Mouse (Mus musculus) limb, embryonic 15.5 days (tissue): Measurements from ENCODE around the gene Nceh1. TPM values are rescaled to one million over a fixed set of nuclear protein-coding genes. Genes with fewer than 3 reads are reported as not detected.
A peak's percentile ranks its signal among the peaks of the same experiment; 100 is the strongest.
"Not testable (repeated sequence)": the region's sequence is repeated elsewhere in the genome, so short reads cannot be mapped to it uniquely, and the experiment has no call there.

Experiments used
- ATAC-seq: fragments of 200-750 bp; cut with Nextera tagmentation; 2 replicates; pipeline ENCODE4 v1.8.0; 2017; ENCODE audit warnings: low read depth, moderate TSS enrichment; ENCODE audit not compliant: insufficient number of reproducible peaks, low FRiP score, low TSS enrichment
- H3K27ac ChIP-seq: fragments of 300-500 bp; sonication (generic); 2 replicates; pipeline ENCODE4 v1.5.1; 2015; ENCODE audit warnings: moderate library complexity, mild to moderate bottlenecking, inconsistent platforms
- H3K27me3 ChIP-seq: fragments of 300-500 bp; sonication (generic); 2 replicates; pipeline ENCODE4 v1.6.1; 2015; ENCODE audit warnings: inconsistent platforms
- H3K36me3 ChIP-seq: fragments of 300-500 bp; sonication (generic); 2 replicates; pipeline ENCODE4 v1.6.1; 2015; ENCODE audit warnings: inconsistent platforms
- H3K4me1 ChIP-seq: fragments of 300-500 bp; sonication (generic); 2 replicates; pipeline ENCODE4 v1.6.1; 2015; ENCODE audit warnings: inconsistent platforms
- H3K4me2 ChIP-seq: fragments of 300-500 bp; sonication (generic); 2 replicates; pipeline ENCODE4 v1.6.1; 2015; ENCODE audit warnings: mild to moderate bottlenecking, inconsistent platforms
- H3K4me3 ChIP-seq: fragments of 300-500 bp; sonication (generic); 2 replicates; pipeline ENCODE4 v1.5.1; 2015; ENCODE audit warnings: mild to moderate bottlenecking, inconsistent platforms
- H3K9ac ChIP-seq: fragments of 300-500 bp; sonication (generic); 2 replicates; pipeline ENCODE4 v1.6.1; 2015; ENCODE audit warnings: inconsistent platforms
- H3K9me3 ChIP-seq: fragments of 300-500 bp; sonication (generic); 2 replicates; pipeline ENCODE4 v1.6.1; 2016; ENCODE audit warnings: inconsistent platforms
- WGBS: fragments of 180-500 bp; shearing (Covaris S2); methylation state at CpG from one replicate; pipeline ENCODE4 v1.1.7; 2015; 5-methylcytosine and 5-hydroxymethylcytosine counted together
- polyA plus RNA-seq: library from polyadenylated mRNA; unstranded; fragments of >200 nt; fragmentation: Nextera tagmentation; extraction: Ambion mirVana; gene quantifications from 2 replicates; pipeline ENCODE4 v1.2.1, GENCODE M21; 2015

Nceh1 gene
- polyA plus RNA-seq, 1 experiment from 2014 or later, result 3.6 TPM

- no peak for ATAC-seq
- Histone ChIP-seq H3K36me3 (no peaks in the 10 kb centered on the region), H3K9ac (no peak overlapping the region), H3K4me1 (peaks cover 5% of the 10 kb centered on the region; the same call in 1 of the 2 replicates), H3K9me3 (no peaks in the 10 kb centered on the region), H3K4me2 (no peak overlapping the region), H3K27ac (no peak overlapping the region), H3K27me3 (no peaks in the 10 kb centered on the region), H3K4me3 (no peak overlapping the region)
- 36% methylated on average over 7 of the region's 7 CpGs for WGBS
Observed at GRCm38 (mm10) chr3:27272926-27273745, 90.4 kb downstream of the Nceh1 start.

- H3K36me3 ChIP-seq, result not testable (repeated sequence)
Observed at GRCm38 (mm10) chr3:27279286-27279925, 96.6 kb downstream of the Nceh1 start.

GRCm38 (mm10) chr3:27280280-27280749 is 97.5 kb downstream of the Nceh1 start:
- Histone ChIP-seq H3K27ac (no peak overlapping the region), H3K9me3 (no peaks in the 10 kb centered on the region), H3K36me3 (no peaks in the 10 kb centered on the region), H3K4me1 (no peaks in the 10 kb centered on the region; the same call in 1 of the 2 replicates), H3K4me2 (no peak overlapping the region), H3K9ac (no peak overlapping the region), H3K4me3 (no peak overlapping the region), H3K27me3 (no peaks in the 10 kb centered on the region)
- ATAC-seq, result no peak
- 58% methylated on average over 11 of the region's 11 CpGs for WGBS

More at GRCm38 (mm10) chr3:27279286-27279925, 96.6 kb downstream of the Nceh1 start:
- not testable (repeated sequence) for H3K27ac ChIP-seq, H3K4me2 ChIP-seq, H3K9ac ChIP-seq, H3K4me1 ChIP-seq, H3K9me3 ChIP-seq, ATAC-seq, H3K27me3 ChIP-seq, H3K4me3 ChIP-seq
- WGBS, result 95% methylated on average over 14 of the region's 14 CpGs

- 6% methylated on average over 27 of the region's 27 CpGs for WGBS
- no peak for ATAC-seq
- peak overlapping the region; percentile 47 for H3K4me2 ChIP-seq
- H3K27me3 ChIP-seq, result no peaks in the 10 kb centered on the region
- no peaks in the 10 kb centered on the region for H3K9me3 ChIP-seq
- H3K36me3 ChIP-seq, result no peaks in the 10 kb centered on the region
- H3K4me3 ChIP-seq, result peak overlapping the region; percentile 25
- no peak overlapping the region for H3K27ac ChIP-seq
- H3K9ac ChIP-seq, result no peak overlapping the region
- H3K4me1 ChIP-seq, result no peaks in the 10 kb centered on the region; the same call in 1 of the 2 replicates
Observed at GRCm38 (mm10) chr3:27283071-27283713, 100.4 kb downstream of the Nceh1 start.

- Histone ChIP-seq H3K4me1 (no peaks in the 10 kb centered on the region; the same call in 1 of the 2 replicates), H3K36me3 (no peaks in the 10 kb centered on the region), H3K9ac (no peak overlapping the region), H3K9me3 (no peaks in the 10 kb centered on the region), H3K4me3 (no peak overlapping the region), H3K4me2 (peak overlapping the region; percentile 47; the same call in 1 of the 2 replicates), H3K27me3 (no peaks in the 10 kb centered on the region), H3K27ac (no peak overlapping the region)
- 56% methylated on average over 7 of the region's 7 CpGs for WGBS
- no peak for ATAC-seq
Observed at GRCm38 (mm10) chr3:27283796-27284195, 101.0 kb downstream of the Nceh1 start.

GRCm38 (mm10) chr3:27284227-27284626 is 101.5 kb downstream of the Nceh1 start:
- 88% methylated on average over 5 of the region's 5 CpGs for WGBS
- Histone ChIP-seq H3K4me2 (no peak overlapping the region), H3K9ac (no peak overlapping the region), H3K36me3 (no peaks in the 10 kb centered on the region), H3K4me1 (no peaks in the 10 kb centered on the region; the same call in 1 of the 2 replicates), H3K27me3 (no peaks in the 10 kb centered on the region), H3K9me3 (no peaks in the 10 kb centered on the region), H3K27ac (no peak overlapping the region), H3K4me3 (no peak overlapping the region)
- no peak for ATAC-seq

- WGBS, result 79% methylated on average over 9 of the region's 9 CpGs
- ATAC-seq, result no peak
- no peak overlapping the region for H3K4me2 ChIP-seq
- H3K9ac ChIP-seq, result no peak overlapping the region
- H3K36me3 ChIP-seq, result no peaks in the 10 kb centered on the region
- H3K27me3 ChIP-seq, result no peaks in the 10 kb centered on the region
- no peaks in the 10 kb centered on the region; the same call in 1 of the 2 replicates for H3K4me1 ChIP-seq
- no peaks in the 10 kb centered on the region for H3K9me3 ChIP-seq
- H3K27ac ChIP-seq, result no peak overlapping the region
- H3K4me3 ChIP-seq, result no peak overlapping the region
Observed at GRCm38 (mm10) chr3:27285072-27285471, 102.3 kb downstream of the Nceh1 start.

- Histone ChIP-seq H3K27ac (no peak overlapping the region), H3K4me3 (no peak overlapping the region), H3K4me2 (no peak overlapping the region), H3K9ac (no peak overlapping the region), H3K27me3 (no peaks in the 10 kb centered on the region), H3K4me1 (no peaks in the 10 kb centered on the region; the same call in 1 of the 2 replicates), H3K36me3 (no peaks in the 10 kb centered on the region), H3K9me3 (no peaks in the 10 kb centered on the region)
- WGBS, result 65% methylated on average over 2 of the region's 2 CpGs
- no peak for ATAC-seq
Observed at GRCm38 (mm10) chr3:27288301-27288700, 105.5 kb downstream of the Nceh1 start.

- no peak overlapping the region for H3K9ac ChIP-seq
Observed at GRCm38 (mm10) chr3:27288909-27289308, 106.1 kb downstream of the Nceh1 start.

GRCm38 (mm10) chr3:27290285-27290684 is 107.5 kb downstream of the Nceh1 start:
- no peaks in the 10 kb centered on the region for H3K4me1 ChIP-seq
- no peak for ATAC-seq
- no peak overlapping the region for H3K27ac ChIP-seq
- no peaks in the 10 kb centered on the region for H3K9me3 ChIP-seq
- H3K36me3 ChIP-seq, result no peaks in the 10 kb centered on the region
- H3K4me3 ChIP-seq, result no peak overlapping the region
- WGBS, result 69% methylated on average over 5 of the region's 5 CpGs
- H3K9ac ChIP-seq, result no peak overlapping the region
- no peak overlapping the region for H3K4me2 ChIP-seq
- no peaks in the 10 kb centered on the region for H3K27me3 ChIP-seq

More at GRCm38 (mm10) chr3:27288909-27289308, 106.1 kb downstream of the Nceh1 start:
- H3K27ac ChIP-seq, result no peak overlapping the region
- WGBS, result 25% methylated on average over 8 of the region's 8 CpGs
- no peaks in the 10 kb centered on the region for H3K9me3 ChIP-seq
- ATAC-seq, result no peak
- H3K27me3 ChIP-seq, result no peaks in the 10 kb centered on the region
- H3K4me1 ChIP-seq, result no peaks in the 10 kb centered on the region
- no peak overlapping the region for H3K4me3 ChIP-seq
- H3K36me3 ChIP-seq, result no peaks in the 10 kb centered on the region
- H3K4me2 ChIP-seq, result no peak overlapping the region

- not testable (repeated sequence) for H3K4me3 ChIP-seq, H3K4me2 ChIP-seq, H3K27ac ChIP-seq, ATAC-seq, H3K27me3 ChIP-seq, H3K36me3 ChIP-seq, H3K9ac ChIP-seq, H3K9me3 ChIP-seq, H3K4me1 ChIP-seq
- 90% methylated on average over 5 of the region's 5 CpGs for WGBS
Observed at GRCm38 (mm10) chr3:27290945-27291344, 108.2 kb downstream of the Nceh1 start.

GRCm38 (mm10) chr3:27291411-27291810 is 108.6 kb downstream of the Nceh1 start:
- ATAC-seq, H3K4me3 ChIP-seq, H3K4me2 ChIP-seq, H3K9ac ChIP-seq, H3K27me3 ChIP-seq, H3K36me3 ChIP-seq, H3K4me1 ChIP-seq, H3K27ac ChIP-seq, H3K9me3 ChIP-seq: not testable (repeated sequence)
- 80% methylated on average over 4 of the region's 4 CpGs for WGBS
